Mouse (Mus musculus) urinary bladder, postnatal 10 days (tissue): ENCODE measurements around the gene Snx18.

Experiments used
- DNase-seq: peaks from one replicate; pipeline ENCODE4 v3.0.0; 2022; ENCODE audit warnings: low spot score

The Snx18 gene

DNA sequence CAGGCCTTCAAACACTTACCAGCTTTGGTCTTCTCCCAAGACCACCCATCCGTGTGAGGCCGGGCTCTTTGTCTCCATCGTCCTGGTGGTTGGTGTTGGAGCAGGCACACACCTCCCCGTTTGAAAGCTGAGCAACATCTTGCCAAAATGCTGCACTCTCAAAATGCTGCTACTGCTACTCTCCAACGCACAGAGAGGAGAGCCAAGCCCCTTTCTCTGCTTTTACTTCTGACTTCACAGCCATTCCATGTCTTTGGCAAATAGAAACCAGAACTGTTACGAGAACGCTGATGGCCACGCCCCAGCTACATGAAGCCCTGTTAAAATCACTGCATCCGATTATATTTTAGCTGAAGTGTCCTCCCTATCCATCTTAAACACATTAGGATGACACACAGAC, 58.7 kb downstream of the Snx18 start:
- no peak for DNase-seq

DNA sequence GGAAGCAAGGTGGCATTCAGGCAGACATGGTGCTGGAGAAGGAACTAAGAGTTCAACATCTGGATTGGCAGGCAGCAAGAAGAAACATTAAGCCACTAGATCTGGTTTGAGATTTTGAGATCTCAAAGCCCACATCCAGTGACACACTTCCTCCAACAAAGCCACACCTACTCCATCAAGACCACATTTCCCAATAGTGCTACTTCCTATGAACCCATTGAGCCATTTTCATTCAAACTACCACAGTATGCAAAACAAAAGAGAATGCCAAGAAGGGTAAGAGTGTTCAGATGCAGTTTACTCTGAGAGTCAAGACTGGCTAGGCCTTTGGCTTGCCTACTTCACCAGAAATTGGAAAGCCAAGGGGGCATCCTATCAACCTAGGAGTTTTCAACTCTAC, 61.8 kb downstream of the Snx18 start:
- no peak for DNase-seq

- DNase-seq: no peak
Measured at GRCm38 (mm10) chr13:113555226-113555625, 63.1 kb downstream of the Snx18 start.

DNA sequence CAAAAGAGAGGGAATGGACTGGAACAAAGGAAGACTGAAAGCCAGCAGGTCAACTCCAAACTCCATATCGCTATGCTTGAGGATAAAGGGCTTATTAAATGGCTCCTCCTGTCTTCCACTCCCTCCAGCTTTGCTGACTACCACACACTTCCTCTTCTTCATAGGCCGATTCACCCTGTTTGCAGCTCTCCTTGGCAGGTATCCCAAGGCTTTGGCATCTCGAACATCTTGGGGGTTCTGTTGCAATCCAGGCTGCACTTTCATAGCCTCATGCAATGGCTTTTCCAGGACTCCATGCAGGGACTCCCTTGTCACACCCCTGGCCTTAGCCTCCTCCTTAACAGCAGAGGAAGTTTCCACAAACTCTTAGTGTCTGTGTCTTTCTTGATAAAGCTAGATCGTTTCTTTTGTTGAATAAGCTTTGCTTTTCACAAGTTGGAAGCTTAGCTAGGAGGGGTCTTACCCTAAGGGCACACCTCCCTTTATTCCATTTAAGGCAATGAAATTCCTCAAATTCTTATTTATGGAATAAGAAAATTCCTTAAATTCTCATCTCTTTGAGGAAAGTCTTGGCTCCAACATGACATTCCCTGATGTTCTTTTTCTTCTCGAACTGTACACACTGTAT, 64.6 kb downstream of the Snx18 start:
- DNase-seq: no peak

- no peak for DNase-seq
Measured at GRCm38 (mm10) chr13:113552341-113552740, 66.0 kb downstream of the Snx18 start.

DNA sequence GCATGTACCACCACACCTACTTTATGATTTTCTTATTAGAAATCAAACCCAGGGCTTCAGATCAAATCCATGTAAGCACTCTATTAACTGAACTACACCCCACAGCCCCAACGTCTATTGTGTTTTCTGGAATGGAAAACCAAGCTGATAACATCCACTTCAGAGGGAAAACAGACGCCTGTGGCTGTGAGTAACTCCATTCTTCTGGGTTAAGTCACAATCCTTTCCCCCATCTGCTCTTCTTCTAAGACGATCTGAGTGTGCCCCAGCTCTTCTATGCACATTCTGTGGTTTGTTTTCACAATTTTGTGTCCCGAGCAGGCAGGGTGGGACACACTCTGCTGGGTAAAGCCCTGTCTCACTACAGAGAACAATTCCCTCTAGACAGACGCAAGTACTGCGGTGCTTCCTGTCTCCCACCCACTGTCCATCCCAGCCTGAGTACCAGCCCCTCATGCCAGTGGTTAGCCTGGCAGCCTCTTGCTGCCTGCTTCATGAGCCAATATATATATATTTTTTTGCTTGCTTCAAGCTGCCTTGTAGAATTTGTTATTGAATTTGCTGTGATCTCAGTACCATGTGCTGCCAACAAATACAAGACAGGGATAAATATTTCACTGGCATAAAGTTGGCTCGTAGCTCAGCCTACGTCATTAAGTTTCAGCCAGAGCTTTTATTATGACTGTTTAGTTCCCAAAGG, 67.3 kb downstream of the Snx18 start:
- DNase-seq: no peak

DNA sequence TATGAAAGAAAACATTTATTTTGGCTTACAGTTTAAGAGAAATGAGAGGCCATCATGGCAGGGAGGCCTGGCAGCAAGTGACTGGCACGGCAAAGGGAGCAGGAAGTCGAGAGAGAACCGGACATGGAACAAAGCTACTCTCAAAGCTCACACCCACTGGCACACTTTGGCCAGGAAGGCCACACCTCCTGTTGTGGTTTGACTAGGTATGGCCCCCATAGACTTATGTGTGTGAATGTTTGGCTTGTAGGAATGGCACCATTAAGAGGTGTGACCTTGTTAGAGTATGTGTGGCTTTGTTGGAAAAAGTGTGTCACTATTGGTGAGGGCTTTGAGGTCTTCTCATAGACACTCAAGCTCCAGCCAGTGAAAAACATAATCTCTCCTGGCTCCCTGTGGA, 69.3 kb downstream of the Snx18 start:
- no peak for DNase-seq

DNA sequence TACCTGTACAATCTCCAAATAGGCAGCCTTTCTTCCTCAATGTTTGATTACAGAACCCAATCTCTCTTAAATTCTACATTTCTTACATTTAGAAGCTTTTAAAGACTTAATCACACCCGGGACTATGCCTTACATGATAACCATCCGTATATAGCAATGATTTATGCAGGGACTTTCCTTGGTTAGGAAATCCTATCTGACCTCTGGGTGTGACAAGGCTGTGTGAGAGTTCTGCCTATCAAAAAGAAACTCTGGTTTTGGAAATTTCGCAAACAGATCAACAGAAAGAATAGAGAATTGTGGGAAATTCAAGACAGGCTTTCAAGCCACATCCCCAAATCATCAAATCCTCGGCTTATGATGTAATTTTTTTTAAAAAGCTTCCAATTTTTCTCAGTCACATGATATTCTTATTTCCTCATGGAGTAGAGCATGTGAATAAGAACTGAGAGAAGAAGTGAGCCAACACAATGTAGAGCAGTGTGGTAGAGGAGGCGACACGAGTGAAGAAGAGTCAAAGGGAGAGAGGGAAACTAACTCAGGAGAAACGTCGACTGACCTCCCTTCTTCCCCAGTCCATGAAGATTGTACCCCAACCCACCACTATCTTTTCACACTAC, 70.4 kb downstream of the Snx18 start:
- DNase-seq: no peak

GRCm38 (mm10) chr13:113542374-113542773, 76.0 kb downstream of the Snx18 start:
- no peak for DNase-seq
